16 mouse cellular contexts compared by ENCODE assay signal in genomic region chr7:112234410-112234809, GRCm38 (mm10). TPM values are rescaled to one million over a fixed set of nuclear protein-coding genes. Genes with fewer than 3 reads are reported as not detected.
DNase-seq lines count a peak whose midpoint lies in the region; ATAC-seq and TF ChIP-seq lines count a peak whose summit lies in the region.
"Had no signal": no experiment of that assay in that cellular context is flagged by ENCODE, and none has a peak within 500 bp of the region (broad histone marks: within the 10 kb centered on the region; RNA-seq: fewer than 3 reads in every experiment).

No protein-coding gene starts in this region.

- H3K9me3 ChIP-seq in forebrain, embryonic 15.5 days = no peaks in the 10 kb centered on the region
- no peaks in the 10 kb centered on the region for H3K9me3 ChIP-seq in forebrain, embryonic 10.5 days
- no peaks in the 10 kb centered on the region for H3K9me3 ChIP-seq in limb, embryonic 14.5 days (ENCODE audit: control insufficient read depth, low read length)
- no peaks in the 10 kb centered on the region for H3K9me3 ChIP-seq in limb, embryonic 10.5 days (replicated peaks)
- H3K9me3 ChIP-seq in heart, embryonic 11.5 days (replicated peaks; ENCODE audit: control insufficient read depth, low read length) = no peaks in the 10 kb centered on the region
- H3K9me3 ChIP-seq in liver, embryonic 11.5 days (ENCODE audit: control insufficient read depth, low read length) = no peaks in the 10 kb centered on the region
- H3K9me3 ChIP-seq: embryonic facial prominence, embryonic 15.5 days; forebrain, embryonic 12.5 days; hindbrain, embryonic 12.5 days had no signal

- no peak for TF ChIP-seq POLR2A in limb, embryonic 14.5 days (IDR thresholded peaks at IDR 0.05; ENCODE audit: borderline replicate concordance, extremely low read depth, insufficient read depth, insufficient read length)
- TF ChIP-seq POLR2A in myocyte (IDR thresholded peaks at IDR 0.05; ENCODE audit: insufficient read length, low read depth) = no peak

- H3ac ChIP-seq in myocyte (ENCODE audit: control insufficient read depth, insufficient read length) = no peak overlapping the region

- H3K79me2 ChIP-seq in myocyte (ENCODE audit: control insufficient read depth, insufficient read depth) = peaks cover 76% of the 10 kb centered on the region

- H3K36me3 ChIP-seq in forebrain, embryonic 15.5 days = no peaks in the 10 kb centered on the region
- no peaks in the 10 kb centered on the region for H3K36me3 ChIP-seq in forebrain, embryonic 10.5 days (replicated peaks)
- no peaks in the 10 kb centered on the region for H3K36me3 ChIP-seq in limb, embryonic 14.5 days (ENCODE audit: control insufficient read depth, insufficient read depth, low read length)
- no peaks in the 10 kb centered on the region for H3K36me3 ChIP-seq in limb, embryonic 10.5 days
- H3K36me3 ChIP-seq in heart, embryonic 11.5 days (ENCODE audit: control insufficient read depth, insufficient read depth, low read length) = peaks cover 18% of the 10 kb centered on the region
- no peaks in the 10 kb centered on the region for H3K36me3 ChIP-seq in myocyte (ENCODE audit: control insufficient read depth, insufficient read depth)
- H3K36me3 ChIP-seq in liver, embryonic 11.5 days (ENCODE audit: control insufficient read depth, insufficient read depth, low read length) = no peaks in the 10 kb centered on the region
- H3K36me3 ChIP-seq: embryonic facial prominence, embryonic 15.5 days; forebrain, embryonic 12.5 days; hindbrain, embryonic 12.5 days had no signal

- H3K4me1 ChIP-seq in forebrain, embryonic 15.5 days = peaks cover 20% of the 10 kb centered on the region
- H3K4me1 ChIP-seq in forebrain, embryonic 10.5 days = peaks cover 17% of the 10 kb centered on the region
- H3K4me1 ChIP-seq in limb, embryonic 14.5 days (ENCODE audit: control insufficient read depth, insufficient read depth, low read length) = peaks cover 4% of the 10 kb centered on the region; the same call in 1 of the 2 replicates
- H3K4me1 ChIP-seq in limb, embryonic 10.5 days = peaks cover 26% of the 10 kb centered on the region
- H3K4me1 ChIP-seq in heart, embryonic 11.5 days (ENCODE audit: control insufficient read depth, insufficient read depth, low read length) = peaks cover 62% of the 10 kb centered on the region
- 0 out of 2 replicates have a peak, but pooled peaks cover 2% of the 10 kb centered on the region for H3K4me1 ChIP-seq in liver, embryonic 11.5 days (replicated peaks; ENCODE audit: control insufficient read depth, insufficient read depth, low read length)

- no peak overlapping the region for H3K4me3 ChIP-seq in forebrain, embryonic 15.5 days
- no peak overlapping the region for H3K4me3 ChIP-seq in forebrain, embryonic 10.5 days
- no peak overlapping the region for H3K4me3 ChIP-seq in limb, embryonic 14.5 days (replicated peaks; ENCODE audit: low read length)
- H3K4me3 ChIP-seq in limb, embryonic 10.5 days = no peak overlapping the region
- H3K4me3 ChIP-seq in heart, embryonic 11.5 days (ENCODE audit: low read depth, low read length) = no peak overlapping the region
- no peak overlapping the region for H3K4me3 ChIP-seq in myocyte
- no peak overlapping the region for H3K4me3 ChIP-seq in liver, embryonic 11.5 days (ENCODE audit: low read depth, low read length)
- H3K4me3 ChIP-seq: embryonic facial prominence, embryonic 15.5 days; forebrain, embryonic 12.5 days; hindbrain, embryonic 12.5 days had no signal

- no peak for ATAC-seq in forebrain, embryonic 15.5 days (replicated peaks)
- ATAC-seq in limb, embryonic 14.5 days (ENCODE audit: low FRiP score, low read depth) = no peak; the same call in 1 of the 2 replicates
- ATAC-seq in heart, embryonic 11.5 days (replicated peaks; ENCODE audit: insufficient number of reproducible peaks, low FRiP score, low TSS enrichment) = no peak
- no peak for ATAC-seq in liver, embryonic 11.5 days (replicated peaks; ENCODE audit: low FRiP score)

- no peaks in the 10 kb centered on the region for H3K27me3 ChIP-seq in forebrain, embryonic 15.5 days
- H3K27me3 ChIP-seq in forebrain, embryonic 10.5 days (ENCODE audit: poor library complexity, severe bottlenecking) = peaks cover 1% of the 10 kb centered on the region; the same call in 1 of the 2 replicates
- H3K27me3 ChIP-seq in limb, embryonic 14.5 days (ENCODE audit: control insufficient read depth, insufficient read depth, low read length) = no peaks in the 10 kb centered on the region
- no peaks in the 10 kb centered on the region for H3K27me3 ChIP-seq in limb, embryonic 10.5 days (ENCODE audit: low read depth, poor library complexity, severe bottlenecking)
- H3K27me3 ChIP-seq in heart, embryonic 11.5 days (ENCODE audit: control insufficient read depth, insufficient read depth, low read length) = no peaks in the 10 kb centered on the region
- H3K27me3 ChIP-seq in myocyte (ENCODE audit: control insufficient read depth, insufficient read depth, insufficient read length) = no peaks in the 10 kb centered on the region
- no peaks in the 10 kb centered on the region for H3K27me3 ChIP-seq in liver, embryonic 11.5 days (replicated peaks; ENCODE audit: control insufficient read depth, insufficient read depth, low read length)
- H3K27me3 ChIP-seq: embryonic facial prominence, embryonic 15.5 days; hindbrain, embryonic 12.5 days had no signal

- no peak overlapping the region for H3K9ac ChIP-seq in forebrain, embryonic 15.5 days (replicated peaks)
- no peak overlapping the region for H3K9ac ChIP-seq in limb, embryonic 14.5 days (ENCODE audit: low read depth, low read length, severe bottlenecking)
- H3K9ac ChIP-seq in heart, embryonic 11.5 days (ENCODE audit: low read depth, low read length) = no peak overlapping the region
- H3K9ac ChIP-seq in liver, embryonic 11.5 days (ENCODE audit: low read depth, low read length) = no peak overlapping the region
- H3K9ac ChIP-seq: embryonic facial prominence, embryonic 15.5 days; forebrain, embryonic 12.5 days; hindbrain, embryonic 12.5 days; liver, embryonic 14.5 days had no signal

- WGBS in forebrain, embryonic 15.5 days = 65% methylated on average over 4 of the region's 4 CpGs
- WGBS in forebrain, embryonic 10.5 days = 81% methylated on average over 4 of the region's 4 CpGs
- whole genome bisulfite sequencing in limb, embryonic 14.5 days = 47% methylated on average over 4 of the region's 4 CpGs
- WGBS in limb, embryonic 10.5 days = 75% methylated on average over 4 of the region's 4 CpGs
- 51% methylated on average over 4 of the region's 4 CpGs for WGBS in heart, embryonic 11.5 days (ENCODE audit: insufficient replicate concordance)
- 78% methylated on average over 4 of the region's 4 CpGs for WGBS in liver, embryonic 11.5 days

- DNase-seq in forebrain, embryonic 10.5 days (ENCODE audit: extremely low spot score, low spot score) = no peak
- DNase-seq in limb, embryonic 14.5 days (ENCODE audit: low spot score) = peak; percentile 17
- no peak for DNase-seq in limb, embryonic 10.5 days (ENCODE audit: low spot score)
- DNase-seq in liver, embryonic 11.5 days (ENCODE audit: low spot score) = no peak
- DNase-seq in layer of hippocampus, adult 8-10 months (ENCODE audit: low spot score in 2 of 2) = no peak
- DNase-seq: B cell, adult 2 months; gastrocnemius, postnatal 25 days had no signal

- H3K4me2 ChIP-seq in forebrain, embryonic 15.5 days (replicated peaks) = no peak overlapping the region
- no peak overlapping the region for H3K4me2 ChIP-seq in limb, embryonic 14.5 days (replicated peaks; ENCODE audit: low read depth, low read length, severe bottlenecking)
- no peak overlapping the region for H3K4me2 ChIP-seq in heart, embryonic 11.5 days
- H3K4me2 ChIP-seq in myocyte (ENCODE audit: low read depth) = peak overlapping the region; percentile 55
- no peak overlapping the region for H3K4me2 ChIP-seq in liver, embryonic 11.5 days
- H3K4me2 ChIP-seq: embryonic facial prominence, embryonic 15.5 days; forebrain, embryonic 12.5 days; hindbrain, embryonic 12.5 days; midbrain, embryonic 11.5 days had no signal

- peak overlapping the region; percentile 84; the same call in 1 of the 2 replicates for H3K27ac ChIP-seq in forebrain, embryonic 15.5 days (replicated peaks)
- no peak overlapping the region; the same call in 1 of the 2 replicates for H3K27ac ChIP-seq in forebrain, embryonic 10.5 days
- no peak overlapping the region for H3K27ac ChIP-seq in limb, embryonic 14.5 days (replicated peaks; ENCODE audit: low read depth, low read length)
- no peak overlapping the region for H3K27ac ChIP-seq in limb, embryonic 10.5 days
- H3K27ac ChIP-seq in heart, embryonic 11.5 days (ENCODE audit: low read depth, low read length) = peak overlapping the region; percentile 18; the same call in 1 of the 2 replicates
- H3K27ac ChIP-seq in liver, embryonic 11.5 days (ENCODE audit: low read depth, low read length) = no peak overlapping the region
- H3K27ac ChIP-seq: embryonic facial prominence, embryonic 15.5 days; forebrain, embryonic 12.5 days; hindbrain, embryonic 12.5 days; kidney, postnatal 0 days; liver, embryonic 14.5 days had no signal

TF ChIP-seq in myocyte, 11 proteins besides CTCF, POLR2A, EP300 and RAD21:
- TF ChIP-seq MYOG (IDR thresholded peaks at IDR 0.05; ENCODE audit: control insufficient read depth in 1 of 3, insufficient read depth in 1 of 3, insufficient read length in 2 of 3, low read depth in 2 of 3) (peak; percentile 76 to 90 (median 79)), MYOD1 (IDR thresholded peaks at IDR 0.05; ENCODE audit: control insufficient read depth in 1 of 3, insufficient read length in 2 of 3, low read depth in 2 of 3) (peak in 2 of 3 experiments; percentile 87 to 89), TCF12 (IDR thresholded peaks at IDR 0.05; ENCODE audit: insufficient read depth, poor library complexity, severe bottlenecking) (peak; percentile 32), USF1 (IDR thresholded peaks at IDR 0.05; ENCODE audit: low read depth) (no peak), CEBPB (IDR thresholded peaks at IDR 0.05; ENCODE audit: insufficient read depth, poor library complexity, severe bottlenecking) (no peak)

RNA-seq across cellular contexts. Expression of gene Mical2, which starts 8.8 kb away (rescaled TPM):
- polyA plus RNA-seq in forebrain, embryonic 15.5 days (2015; fragmentation: Nextera tagmentation; extraction: Ambion mirVana) = 5.9 and 7.0 TPM in 2 replicates
- 0.87 and 0.88 TPM in 2 replicates for polyA plus RNA-seq in forebrain, embryonic 10.5 days (2016; fragmentation: Nextera tagmentation; extraction: Ambion mirVana)
- 6.6 and 7.5 TPM in 2 replicates for polyA plus RNA-seq in limb, embryonic 14.5 days (2012; rRNA removed)
- 4.0 and 5.0 TPM in 2 replicates for polyA plus RNA-seq in limb, embryonic 14.5 days (2014; fragmentation: Nextera tagmentation; extraction: Ambion mirVana)
- polyA plus RNA-seq in limb, embryonic 10.5 days (2016; fragmentation: Nextera tagmentation; extraction: Ambion mirVana) = 0.96 and 1.2 TPM in 2 replicates
- polyA plus RNA-seq in heart, embryonic 11.5 days (2014; fragmentation: Nextera tagmentation; extraction: Ambion mirVana) = 117 and 132 TPM in 2 replicates
- 34.8 TPM for polyA plus RNA-seq in myocyte (2012; fragmentation: generic; extraction: Trizol)
- 7.2 and 9.3 TPM in 2 replicates for polyA plus RNA-seq in liver, embryonic 11.5 days (2014; fragmentation: Nextera tagmentation; extraction: Ambion mirVana)
- 100 to 1,000 TPM; 538 to 639 (median 590) TPM for total RNA-seq in layer of hippocampus, adult 8-10 months (2022)

Comparison
In these comparisons a context has a peak if more than half of its experiments do, and no peak if none do; other contexts are left out.
1. H3K27ac ChIP-seq: peak in forebrain, embryonic 15.5 days (single experiment) and heart, embryonic 11.5 days (single experiment); none in forebrain, embryonic 10.5 days (single experiment), limb, embryonic 14.5 days (single experiment), limb, embryonic 10.5 days (single experiment) and liver, embryonic 11.5 days (single experiment).